Mouse (Mus musculus) brain, embryonic 18.5 days (tissue): ENCODE measurements around the gene 1700029J07Rik.

Experiments used
- DNase-seq: peaks from one replicate; pipeline ENCODE4 v3.0.0-alpha.2; 2012; ENCODE audit warnings: low read depth, low spot score

The 1700029J07Rik gene

DNA sequence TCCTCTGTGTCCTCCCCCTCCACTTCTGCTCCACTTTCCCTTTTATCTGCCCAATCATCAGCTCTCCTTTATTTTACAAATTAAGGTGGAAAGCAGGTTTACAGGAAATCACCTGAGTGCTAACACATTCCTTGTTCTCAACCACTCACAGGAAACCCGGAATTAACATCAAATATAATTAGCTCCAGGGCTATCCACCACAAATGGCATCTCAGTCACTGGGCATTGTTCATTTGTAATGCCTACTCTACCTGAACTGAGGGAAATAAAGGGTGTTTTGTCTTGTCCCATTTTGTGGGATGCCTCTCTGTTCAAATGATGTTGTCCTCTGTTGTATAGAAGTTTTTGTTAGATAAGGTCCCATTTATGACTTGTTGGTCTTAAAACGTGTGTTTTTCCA lies 24.4 kb downstream of the 1700029J07Rik start:
- no peak for DNase-seq

DNA sequence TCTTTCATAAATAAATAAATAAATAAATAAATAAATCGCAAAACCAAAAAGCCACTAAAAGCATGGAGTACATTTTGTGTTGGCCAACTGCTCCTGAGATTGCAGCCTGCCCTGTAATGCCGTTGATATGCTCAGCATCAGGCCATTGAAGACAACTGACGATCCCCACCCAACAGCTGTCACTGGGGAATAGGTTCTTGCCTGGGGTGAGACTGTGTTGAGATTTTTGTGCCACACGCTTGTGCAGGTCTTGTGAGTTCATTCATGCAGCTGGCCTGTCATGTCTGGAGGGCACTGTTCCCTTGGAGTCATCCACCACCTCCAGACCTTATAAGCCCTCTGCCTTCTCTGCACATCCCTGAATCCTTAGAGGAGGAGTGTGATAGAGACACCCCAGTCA lies 28.8 kb downstream of the 1700029J07Rik start:
- DNase-seq = no peak

DNA sequence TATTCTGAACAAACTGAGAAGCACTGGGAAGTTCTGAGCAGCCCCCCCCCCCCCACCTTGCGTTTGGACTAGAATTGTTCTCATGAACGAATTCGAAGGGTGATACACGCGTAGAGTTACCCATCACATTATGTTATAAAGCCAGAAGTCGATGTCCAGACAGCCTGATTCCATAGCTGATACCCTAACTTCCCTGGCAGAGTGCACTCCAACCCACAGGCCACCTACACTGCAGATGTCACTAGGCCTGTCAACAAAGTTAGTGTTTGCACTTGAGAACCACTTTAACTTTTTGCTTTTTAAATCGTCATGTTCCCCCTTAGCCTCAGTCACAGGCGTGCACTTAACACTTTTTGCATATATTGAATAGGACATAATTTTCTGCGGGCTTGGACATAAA lies 38.1 kb downstream of the 1700029J07Rik start:
- DNase-seq = no peak

DNA sequence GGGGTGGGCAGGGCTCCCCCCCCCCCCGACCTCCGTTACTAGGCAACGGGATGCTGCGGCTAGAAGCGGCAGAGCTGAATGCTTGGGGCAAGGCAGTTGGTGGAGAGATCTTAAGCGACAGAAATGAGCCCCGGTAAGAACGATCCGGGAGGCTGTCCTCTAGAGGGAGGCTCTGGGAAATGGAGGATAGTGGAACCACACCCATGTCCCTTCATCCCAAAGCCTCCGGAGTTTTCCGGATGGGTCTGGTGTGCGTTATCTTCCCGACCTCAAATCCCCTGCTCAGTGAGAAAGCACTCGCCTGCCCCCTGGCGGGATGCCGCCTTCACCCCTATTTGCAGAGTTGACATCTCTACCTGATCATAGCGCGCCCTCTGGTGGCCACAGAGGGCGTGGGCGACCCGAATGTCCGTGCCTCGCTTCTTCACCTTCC lies 40.5 kb downstream of the 1700029J07Rik start, which contains the start of gene Ccdc110:
TSS of gene Ccdc110 (plus strand) at position 38 of the 433 bp plus-strand sequence.
- DNase-seq = peak; percentile 74

DNA sequence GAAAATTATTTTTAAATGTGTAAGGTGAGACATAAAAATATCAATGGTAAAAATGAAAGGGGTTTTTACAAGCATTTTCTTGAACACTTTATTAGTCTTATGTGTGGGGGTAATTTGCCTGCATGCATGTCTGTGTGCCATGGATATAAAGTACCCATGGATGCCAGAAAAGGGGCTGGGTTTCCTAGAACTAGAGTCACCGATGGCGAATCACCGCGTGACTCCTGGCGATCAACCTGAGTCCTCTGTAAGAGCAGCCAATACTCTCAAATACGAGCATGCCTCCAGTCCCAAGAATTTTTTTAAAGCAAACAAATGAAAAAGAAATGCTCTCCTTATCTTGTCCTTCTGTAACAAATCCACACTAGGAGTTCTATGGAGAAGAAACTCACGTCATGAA lies 52.9 kb downstream of the 1700029J07Rik start:
- no peak for DNase-seq

DNA sequence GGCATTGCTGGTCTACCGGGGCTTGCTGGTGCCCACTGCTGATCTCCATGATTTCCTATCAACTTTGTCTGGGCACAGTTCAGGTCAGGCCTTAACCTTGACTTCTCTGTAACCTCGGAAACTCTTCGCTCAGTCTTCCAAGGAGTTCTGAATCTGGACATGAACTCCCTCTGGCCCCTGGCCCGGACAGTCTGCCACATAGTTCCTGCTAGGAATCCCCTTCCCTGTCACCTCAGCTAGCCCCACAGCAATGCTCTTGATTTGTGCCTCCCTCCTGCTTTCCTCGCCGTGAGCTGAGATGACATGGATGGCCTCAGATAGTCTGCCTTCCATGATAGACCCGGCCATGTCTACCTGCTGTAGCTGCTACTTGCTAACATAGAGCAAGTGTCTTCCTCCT lies 54.7 kb downstream of the 1700029J07Rik start:
- no peak for DNase-seq

DNA sequence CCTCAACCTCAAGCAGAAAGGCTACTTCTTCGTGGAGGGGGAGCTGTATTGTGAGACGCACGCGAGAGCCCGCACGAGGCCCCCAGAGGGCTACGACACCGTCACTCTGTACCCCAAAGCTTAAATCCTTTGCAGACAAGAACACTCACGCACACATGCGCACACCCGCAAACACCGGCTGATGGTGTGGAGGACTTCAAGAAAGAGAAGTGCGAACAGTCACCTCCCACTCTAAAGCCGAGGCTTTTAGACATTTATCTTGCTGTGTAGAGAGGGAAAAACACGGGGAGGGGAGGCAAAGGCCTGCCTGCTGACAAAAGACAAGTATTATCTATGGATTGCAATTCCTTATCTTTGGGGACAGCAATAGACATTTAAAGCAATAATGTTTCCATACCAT lies 56.2 kb downstream of the 1700029J07Rik start:
- DNase-seq = no peak

DNA sequence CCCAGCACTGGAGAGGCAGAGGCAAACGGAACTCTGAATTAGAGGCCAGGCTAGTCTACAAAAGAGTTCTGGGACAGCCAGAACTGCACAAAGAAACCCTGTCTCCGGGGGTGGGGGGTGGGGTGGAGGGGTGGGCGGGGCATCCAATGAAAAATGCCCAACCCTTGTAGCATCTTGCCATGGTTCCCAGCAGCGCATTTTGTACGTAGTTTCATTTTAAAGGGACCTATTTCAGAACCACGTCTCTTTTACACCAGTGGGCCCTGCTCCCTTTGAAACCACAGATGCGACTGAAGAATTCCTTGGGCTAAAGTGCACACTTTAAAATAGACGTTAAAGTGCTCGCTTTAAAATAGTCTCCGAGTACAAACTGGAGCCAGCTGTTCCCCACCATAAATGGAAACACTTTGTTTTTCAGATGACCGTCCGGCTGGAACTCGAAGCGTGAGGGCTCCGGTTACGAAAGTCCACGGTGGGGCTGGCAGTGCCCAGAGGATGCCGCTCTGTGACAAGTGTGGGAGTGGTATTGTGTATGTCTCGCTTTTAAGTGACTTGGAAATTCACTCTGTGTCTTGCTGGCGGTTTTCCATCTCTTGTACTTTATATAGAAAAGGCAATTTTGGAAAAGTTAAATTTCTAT lies 57.9 kb downstream of the 1700029J07Rik start:
- DNase-seq = no peak

DNA sequence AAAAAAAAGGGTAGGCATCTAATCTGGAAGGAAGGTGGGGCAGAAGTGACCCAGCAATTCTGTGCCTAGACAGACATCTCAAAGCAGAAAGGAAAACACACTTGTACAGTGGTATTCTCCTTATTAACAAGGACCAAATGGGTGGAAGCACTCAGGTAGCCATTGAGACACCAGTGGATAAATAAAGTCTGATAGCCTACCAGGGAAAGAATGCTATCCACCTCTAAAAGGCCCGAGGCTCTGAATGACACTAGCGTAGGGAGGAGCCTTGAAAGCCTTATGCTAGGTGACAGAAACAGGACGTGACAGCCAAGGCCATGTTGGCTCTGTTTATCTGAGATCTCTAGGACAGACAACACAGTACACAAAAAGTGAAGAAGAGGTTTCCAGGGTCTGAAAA lies 58.6 kb downstream of the 1700029J07Rik start:
- DNase-seq = no peak

DNA sequence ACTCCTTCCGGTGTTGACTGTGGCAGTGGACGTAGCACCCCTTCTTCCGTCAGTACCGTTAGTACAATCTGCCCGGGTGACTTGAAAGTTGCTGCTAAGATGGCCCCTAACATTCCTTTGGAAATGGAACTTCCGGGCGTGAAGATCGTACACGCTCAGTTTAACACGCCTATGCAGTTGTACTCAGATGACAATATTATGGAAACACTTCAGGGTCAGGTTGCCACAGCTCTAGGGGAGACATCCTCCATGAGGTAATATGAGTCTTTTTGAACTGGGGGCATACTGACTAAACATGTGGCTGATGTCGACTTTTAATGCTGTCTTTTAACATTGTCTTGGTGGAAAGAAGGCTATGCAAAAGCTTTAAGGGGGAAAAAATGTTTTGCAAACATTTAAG lies 61.3 kb downstream of the 1700029J07Rik start:
- DNase-seq = no peak

DNA sequence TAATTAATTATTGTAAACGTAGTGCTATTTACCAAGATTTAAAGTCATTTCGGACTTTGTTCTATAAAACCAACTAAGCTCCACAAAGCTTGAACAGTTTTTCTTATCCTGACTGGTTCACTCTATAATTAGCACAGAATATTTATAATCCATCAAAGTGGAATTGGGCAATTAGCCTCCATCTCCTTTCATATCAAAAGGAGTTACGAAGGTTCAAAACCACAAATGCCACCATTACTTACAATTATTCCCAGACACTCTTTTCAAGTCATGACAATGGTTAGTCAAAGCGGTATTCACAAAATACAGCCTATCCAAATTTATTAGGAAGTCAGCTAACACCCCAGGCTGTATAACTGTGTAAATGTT lies 68.8 kb downstream of the 1700029J07Rik start:
- no peak for DNase-seq

DNA sequence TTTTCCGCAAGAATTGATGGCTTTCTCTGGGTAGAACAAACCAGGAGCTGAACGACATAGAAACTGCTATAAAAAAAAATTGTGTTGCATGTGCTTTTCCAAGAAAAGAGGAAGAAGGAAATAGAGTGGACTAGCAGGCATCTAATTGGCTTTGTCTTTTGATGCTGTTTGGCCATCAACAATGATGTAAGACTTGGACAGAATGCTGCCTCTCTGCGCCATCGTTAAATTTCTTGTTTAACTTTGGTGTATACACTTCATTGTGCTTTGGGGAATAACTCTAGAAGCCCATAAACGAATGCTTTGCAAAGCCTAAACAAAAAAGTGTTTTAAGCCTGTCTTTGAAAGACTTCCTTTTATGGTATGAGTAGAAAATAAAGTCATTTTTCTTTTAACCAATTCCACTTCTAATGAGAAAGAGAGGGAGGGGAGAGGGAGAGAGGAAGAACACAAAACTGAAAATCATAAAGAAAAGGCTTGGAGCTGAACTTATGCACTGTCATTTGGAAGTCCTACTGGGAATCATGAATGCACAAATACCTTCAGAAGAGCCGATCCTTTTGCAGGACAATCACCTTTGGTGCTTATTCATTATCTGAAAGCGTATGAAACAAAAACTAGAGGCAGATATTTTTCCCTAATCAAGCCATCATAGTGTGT lies 69.3 kb downstream of the 1700029J07Rik start:
- DNase-seq = no peak

DNA sequence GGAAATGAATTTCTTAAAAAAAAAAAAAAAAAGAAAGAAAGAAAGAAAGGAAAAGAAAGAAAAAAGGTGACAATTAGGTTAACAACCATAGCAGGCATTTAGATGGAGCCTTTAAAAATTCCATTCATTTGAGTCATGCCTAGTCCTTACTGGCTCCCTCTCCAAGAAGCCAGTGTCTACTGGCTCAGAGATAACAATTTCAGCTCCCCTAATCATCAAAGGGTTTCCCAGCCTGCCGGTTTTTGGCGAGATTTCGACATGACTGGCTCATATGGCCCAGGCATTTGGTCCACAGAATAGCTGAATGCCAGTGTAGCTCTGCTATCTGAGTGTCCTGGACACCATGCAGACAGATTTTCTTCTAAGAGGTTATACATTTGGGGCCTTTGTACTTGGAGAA lies 71.4 kb downstream of the 1700029J07Rik start:
- DNase-seq = no peak
